Mouse (Mus musculus): ENCODE measurements around the gene Cox20. TPM values are rescaled to one million over a fixed set of nuclear protein-coding genes. Genes with fewer than 3 reads are reported as not detected.

The Cox20 gene
- polyA plus RNA-seq, 1 experiment from 2014 or later, result 123 TPM

- ATAC-seq (ENCODE audit: low FRiP score), result no peak
- Histone ChIP-seq H3K27ac (ENCODE audit: low read depth, low read length) (no peak overlapping the region), H3K9me3 (ENCODE audit: control insufficient read depth, low read length) (no peaks in the 10 kb centered on the region), H3K4me3 (ENCODE audit: low read depth, low read length) (no peak overlapping the region), H3K4me1 (replicated peaks; ENCODE audit: control insufficient read depth, insufficient read depth, low read length) (no peaks in the 10 kb centered on the region), H3K36me3 (ENCODE audit: control insufficient read depth, insufficient read depth, low read length) (no peaks in the 10 kb centered on the region), H3K27me3 (ENCODE audit: control insufficient read depth, insufficient read depth, low read length) (no peaks in the 10 kb centered on the region), H3K4me2 (replicated peaks; ENCODE audit: low read depth, low read length) (no peak overlapping the region), H3K9ac (ENCODE audit: low read depth, low read length) (no peak overlapping the region)
- DNase-seq (ENCODE audit: low spot score), result no peak
Observed at GRCm38 (mm10) chr1:178351643-178352042, 32.7 kb downstream of the Cox20 start.

- no peak overlapping the region for H3K27ac ChIP-seq (ENCODE audit: low read depth, low read length)
- H3K9ac ChIP-seq (ENCODE audit: low read depth, low read length), result no peak overlapping the region
- no peaks in the 10 kb centered on the region for H3K36me3 ChIP-seq (ENCODE audit: control insufficient read depth, insufficient read depth, low read length)
- no peak for DNase-seq (ENCODE audit: low spot score)
- 58% methylated on average over 3 of the region's 3 CpGs for WGBS
- no peaks in the 10 kb centered on the region for H3K27me3 ChIP-seq (ENCODE audit: control insufficient read depth, insufficient read depth, low read length)
- H3K9me3 ChIP-seq (ENCODE audit: control insufficient read depth, low read length), result no peaks in the 10 kb centered on the region
- no peak overlapping the region for H3K4me3 ChIP-seq (ENCODE audit: low read depth, low read length)
- ATAC-seq (ENCODE audit: low FRiP score), result no peak
- no peak overlapping the region for H3K4me2 ChIP-seq (replicated peaks; ENCODE audit: low read depth, low read length)
- no peaks in the 10 kb centered on the region for H3K4me1 ChIP-seq (replicated peaks; ENCODE audit: control insufficient read depth, insufficient read depth, low read length)
Observed at GRCm38 (mm10) chr1:178354576-178354975, 35.6 kb downstream of the Cox20 start.

DNA sequence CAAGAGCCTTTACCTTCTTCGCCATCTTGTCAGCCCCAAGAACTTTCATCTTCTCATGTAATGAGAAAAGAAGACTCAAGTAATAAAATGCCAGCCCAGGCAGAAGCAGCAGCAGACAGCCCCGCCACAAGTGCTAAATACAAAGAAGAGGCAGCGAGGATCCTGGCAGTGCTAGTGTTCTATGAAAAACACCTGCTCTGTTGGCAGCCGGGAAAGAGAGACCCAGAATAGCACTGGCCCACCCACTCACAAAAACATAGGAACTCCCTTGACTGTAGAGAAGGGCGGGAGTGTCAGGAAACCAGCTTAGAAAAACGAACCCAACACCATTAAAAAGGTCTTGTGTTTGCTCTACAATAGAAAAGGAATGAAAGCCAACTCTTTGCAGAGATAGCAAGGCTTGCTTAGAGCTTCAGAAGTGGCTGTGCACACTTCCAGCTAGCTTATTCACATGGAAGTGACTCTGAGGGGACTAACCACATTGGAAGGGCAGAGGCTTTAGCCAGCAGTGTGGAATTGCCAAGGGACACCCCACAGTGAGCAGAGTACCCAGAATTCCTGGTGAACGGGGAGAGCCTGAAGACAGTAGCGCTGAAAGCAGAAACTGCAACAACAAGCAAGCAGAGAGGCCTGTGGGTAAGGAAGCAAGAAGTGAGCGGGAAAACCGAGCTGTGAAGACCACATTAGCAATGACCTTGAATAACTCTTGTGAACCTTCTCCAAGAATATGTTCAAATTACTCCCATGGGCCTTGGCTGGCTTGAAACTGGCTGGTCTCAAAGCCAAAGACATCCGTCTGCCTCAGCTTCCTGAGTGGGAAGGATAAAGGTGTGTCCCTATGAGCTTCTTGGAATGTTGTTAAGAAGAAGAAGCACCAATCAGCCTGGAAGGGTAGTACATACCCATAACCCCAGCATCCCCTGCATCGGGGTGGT, 39.1 kb downstream of the Cox20 start:
- Histone ChIP-seq H3K27me3 (ENCODE audit: control insufficient read depth, insufficient read depth, low read length) (no peaks in the 10 kb centered on the region), H3K4me3 (ENCODE audit: low read depth, low read length) (no peak overlapping the region), H3K4me2 (replicated peaks; ENCODE audit: low read depth, low read length) (no peak overlapping the region), H3K9ac (ENCODE audit: low read depth, low read length) (no peak overlapping the region), H3K9me3 (ENCODE audit: control insufficient read depth, low read length) (no peaks in the 10 kb centered on the region), H3K36me3 (ENCODE audit: control insufficient read depth, insufficient read depth, low read length) (no peaks in the 10 kb centered on the region), H3K4me1 (replicated peaks; ENCODE audit: control insufficient read depth, insufficient read depth, low read length) (no peaks in the 10 kb centered on the region), H3K27ac (ENCODE audit: low read depth, low read length) (no peak overlapping the region)
- ATAC-seq (ENCODE audit: low FRiP score) (no peak), DNase-seq (ENCODE audit: low spot score) (no peak)
- 76% methylated on average over 12 of the region's 12 CpGs for WGBS

GRCm38 (mm10) chr1:178360264-178360663, 41.3 kb downstream of the Cox20 start:
- Histone ChIP-seq H3K27ac (ENCODE audit: low read depth, low read length) (no peak overlapping the region), H3K4me1 (replicated peaks; ENCODE audit: control insufficient read depth, insufficient read depth, low read length) (no peaks in the 10 kb centered on the region), H3K9me3 (ENCODE audit: control insufficient read depth, low read length) (no peaks in the 10 kb centered on the region), H3K4me3 (ENCODE audit: low read depth, low read length) (no peak overlapping the region), H3K9ac (ENCODE audit: low read depth, low read length) (no peak overlapping the region), H3K4me2 (replicated peaks; ENCODE audit: low read depth, low read length) (no peak overlapping the region), H3K36me3 (ENCODE audit: control insufficient read depth, insufficient read depth, low read length) (no peaks in the 10 kb centered on the region), H3K27me3 (ENCODE audit: control insufficient read depth, insufficient read depth, low read length) (no peaks in the 10 kb centered on the region)
- DNase-seq (ENCODE audit: low spot score) (no peak), ATAC-seq (ENCODE audit: low FRiP score) (no peak)
- 91% methylated on average over 11 of the region's 11 CpGs for WGBS

DNA sequence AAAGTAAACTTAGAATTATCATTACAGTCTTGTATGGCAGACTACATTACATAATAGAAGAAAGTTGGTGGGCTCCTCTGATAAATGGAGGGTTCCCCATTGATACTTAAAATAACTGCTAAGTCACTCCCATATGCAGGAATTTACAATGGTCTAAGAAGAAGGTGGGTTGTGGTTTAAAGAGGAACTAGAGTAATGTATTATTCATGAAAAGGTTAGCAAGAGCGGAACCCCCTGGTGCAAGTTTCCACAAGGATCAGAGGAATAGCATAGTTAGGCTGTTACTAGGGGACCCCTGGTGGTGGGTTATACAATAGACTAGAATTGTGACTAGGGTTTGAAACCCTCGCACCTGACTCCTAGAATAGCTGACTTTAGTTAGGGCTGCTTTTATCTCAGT, 41.8 kb downstream of the Cox20 start:
- Histone ChIP-seq H3K4me2 (replicated peaks; ENCODE audit: low read depth, low read length) (no peak overlapping the region), H3K4me1 (replicated peaks; ENCODE audit: control insufficient read depth, insufficient read depth, low read length) (no peaks in the 10 kb centered on the region), H3K9me3 (ENCODE audit: control insufficient read depth, low read length) (no peaks in the 10 kb centered on the region), H3K36me3 (ENCODE audit: control insufficient read depth, insufficient read depth, low read length) (no peaks in the 10 kb centered on the region), H3K9ac (ENCODE audit: low read depth, low read length) (no peak overlapping the region), H3K4me3 (ENCODE audit: low read depth, low read length) (no peak overlapping the region), H3K27me3 (ENCODE audit: control insufficient read depth, insufficient read depth, low read length) (no peaks in the 10 kb centered on the region), H3K27ac (ENCODE audit: low read depth, low read length) (no peak overlapping the region)
- DNase-seq (ENCODE audit: low spot score) (no peak), ATAC-seq (ENCODE audit: low FRiP score) (no peak)
- whole genome bisulfite sequencing, result 66% methylated on average over 2 of the region's 2 CpGs

GRCm38 (mm10) chr1:178365171-178365570, 46.2 kb downstream of the Cox20 start:
- Histone ChIP-seq H3K36me3 (ENCODE audit: control insufficient read depth, insufficient read depth, low read length) (no peaks in the 10 kb centered on the region), H3K4me2 (replicated peaks; ENCODE audit: low read depth, low read length) (no peak overlapping the region), H3K9ac (ENCODE audit: low read depth, low read length) (no peak overlapping the region), H3K27ac (ENCODE audit: low read depth, low read length) (no peak overlapping the region), H3K4me3 (ENCODE audit: low read depth, low read length) (no peak overlapping the region), H3K4me1 (replicated peaks; ENCODE audit: control insufficient read depth, insufficient read depth, low read length) (0 out of 2 replicates have a peak, but pooled peaks cover 2% of the 10 kb centered on the region), H3K27me3 (ENCODE audit: control insufficient read depth, insufficient read depth, low read length) (no peaks in the 10 kb centered on the region), H3K9me3 (ENCODE audit: control insufficient read depth, low read length) (no peaks in the 10 kb centered on the region)
- ATAC-seq (ENCODE audit: low FRiP score), result no peak
- no peak for DNase-seq (ENCODE audit: low spot score)
- WGBS, result 86% methylated on average over 6 of the region's 6 CpGs

- Histone ChIP-seq H3K27ac (ENCODE audit: low read depth, low read length) (no peak overlapping the region), H3K4me1 (replicated peaks; ENCODE audit: control insufficient read depth, insufficient read depth, low read length) (0 out of 2 replicates have a peak, but pooled peaks cover 2% of the 10 kb centered on the region), H3K9me3 (ENCODE audit: control insufficient read depth, low read length) (no peaks in the 10 kb centered on the region), H3K36me3 (ENCODE audit: control insufficient read depth, insufficient read depth, low read length) (no peaks in the 10 kb centered on the region), H3K27me3 (ENCODE audit: control insufficient read depth, insufficient read depth, low read length) (no peaks in the 10 kb centered on the region), H3K4me3 (ENCODE audit: low read depth, low read length) (no peak overlapping the region), H3K4me2 (replicated peaks; ENCODE audit: low read depth, low read length) (no peak overlapping the region), H3K9ac (ENCODE audit: low read depth, low read length) (no peak overlapping the region)
- ATAC-seq (ENCODE audit: low FRiP score) (no peak), DNase-seq (ENCODE audit: low spot score) (no peak)
- WGBS, result 75% methylated on average over 6 of the region's 6 CpGs
Observed at GRCm38 (mm10) chr1:178368121-178368520, 49.2 kb downstream of the Cox20 start.

- no peaks in the 10 kb centered on the region for H3K27me3 ChIP-seq (ENCODE audit: control insufficient read depth, insufficient read depth, low read length)
- peak overlapping the region; percentile 62 for H3K9ac ChIP-seq (ENCODE audit: low read depth, low read length)
- H3K36me3 ChIP-seq (ENCODE audit: control insufficient read depth, insufficient read depth, low read length), result no peaks in the 10 kb centered on the region
- ATAC-seq (ENCODE audit: low FRiP score) (peak; percentile 96), DNase-seq (ENCODE audit: low spot score) (peak; percentile 88)
- 0 out of 2 replicates have a peak, but pooled peaks cover 2% of the 10 kb centered on the region for H3K4me1 ChIP-seq (replicated peaks; ENCODE audit: control insufficient read depth, insufficient read depth, low read length)
- peak overlapping the region; percentile 63 for H3K4me2 ChIP-seq (replicated peaks; ENCODE audit: low read depth, low read length)
- H3K4me3 ChIP-seq (ENCODE audit: low read depth, low read length), result peak overlapping the region; percentile 34
- WGBS, result 3% methylated on average over 36 of the region's 36 CpGs
- peak overlapping the region; percentile 44; the same call in 1 of the 2 replicates for H3K27ac ChIP-seq (ENCODE audit: low read depth, low read length)
- H3K9me3 ChIP-seq (ENCODE audit: control insufficient read depth, low read length), result no peaks in the 10 kb centered on the region
Observed at GRCm38 (mm10) chr1:178368548-178369271, 49.8 kb downstream of the Cox20 start.

Measured in hindbrain, embryonic 11.5 days (tissue).